Mouse (Mus musculus): Measurements from ENCODE around the gene Slc9a9.

GRCm38 (mm10) chr9:94837384-94837783 is 167.7 kb downstream of the Slc9a9 start:
- TF ChIP-seq CTCF (IDR thresholded peaks at IDR 0.05; ENCODE audit: insufficient read depth, low read depth, low read length): no peak
- TF ChIP-seq POLR2A (IDR thresholded peaks at IDR 0.05; ENCODE audit: insufficient read depth, low read depth, low read length): no peak

Measured in olfactory bulb, adult 2 months (tissue).